Mouse (Mus musculus) ES-Bruce4 (cell line): Measurements from ENCODE around the gene Satb2.

Experiments
- CTCF ChIP-seq: IDR thresholded peaks from one replicate; pipeline ENCODE4 v1.8.1; 2011; ENCODE audit warnings: low read depth, low read length
- EP300 ChIP-seq: IDR thresholded peaks from 2 replicates; pipeline ENCODE4 v1.6.1; 2011; ENCODE audit warnings: low read depth, low read length; ENCODE audit not compliant: insufficient read depth
- POLR2A ChIP-seq: IDR thresholded peaks from one replicate; pipeline ENCODE4 v1.8.1; 2011; ENCODE audit warnings: low read length; ENCODE audit not compliant: insufficient read depth

DNA sequence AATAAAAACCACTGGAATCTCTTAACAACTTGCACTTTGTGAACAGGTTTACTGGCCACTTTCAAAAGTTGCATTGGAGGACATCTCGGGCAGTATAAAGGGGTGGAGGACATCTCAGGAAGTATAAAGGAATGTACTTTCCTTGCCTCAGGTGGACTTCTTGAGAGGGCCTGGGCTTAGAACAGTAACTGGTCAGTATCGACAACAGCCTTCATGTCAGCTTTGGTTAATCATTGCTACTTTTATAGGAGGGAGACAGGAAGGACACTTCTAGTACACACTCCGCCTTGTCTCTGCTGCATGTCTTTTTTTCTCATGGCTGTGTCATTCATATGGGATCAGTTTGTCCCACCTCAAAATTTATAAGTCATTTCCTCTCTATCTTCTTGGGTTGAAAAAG lies 156.4 kb downstream of the Satb2 start:
- no peak for TF ChIP-seq CTCF
- TF ChIP-seq EP300: no peak
- TF ChIP-seq POLR2A: no peak
